Mouse (Mus musculus) heart, adult 2 months (tissue): ENCODE data around the gene Acox1. TPM values are rescaled to one million over a fixed set of nuclear protein-coding genes. Genes with fewer than 3 reads are reported as not detected.

Experiments used
- DNase-seq, 2 experiments: peaks; one replicate each; pipeline ENCODE4 v3.0.0; 2021
- H3K27ac ChIP-seq: fragments of 200-600 bp; 2 replicates; pipeline ENCODE4 v1.8.1; 2022
- H3K27me3 ChIP-seq: fragments of 200-500 bp; 2 replicates; pipeline ENCODE4 v1.6.1; 2012; ENCODE audit warnings: mild to moderate bottlenecking, low read length, inconsistent platforms, mixed read lengths; ENCODE audit not compliant: control insufficient read depth, insufficient read depth
- H3K36me3 ChIP-seq: fragments of 200-500 bp; 2 replicates; pipeline ENCODE4 v1.6.1; 2012; ENCODE audit warnings: low read length, inconsistent platforms; ENCODE audit not compliant: control insufficient read depth, insufficient read depth
- H3K4me1 ChIP-seq: fragments of 200-500 bp; 2 replicates; pipeline ENCODE4 v1.6.1; 2011; ENCODE audit warnings: low read length; ENCODE audit not compliant: control insufficient read depth, insufficient read depth
- H3K4me3 ChIP-seq: fragments of 200-600 bp; 2 replicates; pipeline ENCODE4 v1.8.1; 2022
- H3K79me2 ChIP-seq: fragments of 200-500 bp; replicated peaks from 2 replicates; pipeline ENCODE4 v1.6.1; 2012; ENCODE audit warnings: mild to moderate bottlenecking, inconsistent platforms, low read length, moderate library complexity, mixed read lengths; ENCODE audit not compliant: control insufficient read depth, insufficient read depth
- H3K9ac ChIP-seq: fragments of 200-500 bp; 2 replicates; pipeline ENCODE4 v1.6.1; 2012; ENCODE audit warnings: low read depth, mild to moderate bottlenecking, control low read depth, inconsistent platforms, low read length, mixed read lengths
- CTCF ChIP-seq: fragments of 200-600 bp; IDR thresholded peaks from 2 replicates; pipeline ENCODE4 v1.8.1; 2022; ENCODE audit warnings: antibody characterized with exemption, mild to moderate bottlenecking, moderate library complexity
- EP300 ChIP-seq: fragments of 200-500 bp; IDR thresholded peaks from 2 replicates; pipeline ENCODE4 v1.6.1; 2011; ENCODE audit warnings: low read depth, low read length, control low read depth; ENCODE audit not compliant: insufficient read depth
- POLR2A ChIP-seq: fragments of 200-500 bp; IDR thresholded peaks from 2 replicates; pipeline ENCODE4 v1.6.1; 2011; ENCODE audit warnings: mild to moderate bottlenecking, low read depth, low read length, control low read depth; ENCODE audit not compliant: insufficient read depth
- WGBS: fragments of 180-500 bp; shearing (Covaris S2); methylation state at CpG from one replicate; pipeline ENCODE4 v1.1.7; 2018; 5-methylcytosine and 5-hydroxymethylcytosine counted together
- intact Hi-C: fragments of 180-260 bp; cut with DNase I; formaldehyde crosslinking; loops from one replicate; pipeline ENCODE4 v1.15.1; 2025
- polyA plus RNA-seq: library from polyadenylated mRNA; depleted of rRNA; stranded (reverse); fragments of >200 nt; gene quantifications from 2 replicates; pipeline ENCODE4 v1.2.3, GENCODE M21; 2012
- total RNA-seq, 2 experiments: library from RNA; stranded (reverse); gene quantifications; 2 replicates each; pipeline ENCODE4 v1.2.3; 2021

The Acox1 gene
- total and polyA plus RNA-seq, 3 experiments: 134 to 195 (median 159) TPM

DNA sequence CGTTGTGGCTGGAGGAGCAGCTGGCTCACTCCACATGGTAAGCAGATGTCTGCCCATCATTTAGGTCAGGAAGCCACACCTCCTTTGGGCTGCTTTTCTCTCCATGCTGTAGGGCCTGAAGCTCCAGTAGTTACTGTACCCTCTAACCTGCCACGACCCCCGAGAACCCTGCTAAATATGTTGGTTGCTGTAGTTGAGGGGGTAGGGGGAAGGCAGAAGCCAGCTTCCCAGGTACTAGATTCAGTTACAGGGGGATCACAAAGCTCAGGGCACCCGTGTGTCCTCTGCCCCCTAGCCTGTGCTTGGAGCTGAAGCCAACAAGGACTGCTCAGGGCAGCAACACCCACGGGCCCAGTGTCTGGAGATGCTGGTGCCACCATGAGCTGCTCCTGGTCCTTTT lies 65.3 kb downstream of the Acox1 start:
- no peaks in the 10 kb centered on the region for H3K27me3 ChIP-seq
- H3K27ac ChIP-seq: no peak overlapping the region
- peaks cover 8% of the 10 kb centered on the region for H3K4me1 ChIP-seq
- TF ChIP-seq EP300 (no peak), POLR2A (no peak), CTCF (no peak)
- H3K4me3 ChIP-seq: no peak overlapping the region
- H3K36me3 ChIP-seq: no peaks in the 10 kb centered on the region
- peaks cover 2% of the 10 kb centered on the region; the same call in 1 of the 2 replicates for H3K79me2 ChIP-seq
- no peak overlapping the region for H3K9ac ChIP-seq
- intact Hi-C loops: loop anchor here (10.0 kb wide), 1 partner anchor 199 kb away; the partner anchor contains the start of genes Recql5 and Sap30bp
- DNase-seq: no peak
- 66% methylated on average over 5 of the region's 5 CpGs for WGBS

- WGBS: 71% methylated on average over 16 of the region's 16 CpGs
- Histone ChIP-seq H3K9ac (no peak overlapping the region), H3K27me3 (no peaks in the 10 kb centered on the region), H3K4me1 (peaks cover 12% of the 10 kb centered on the region), H3K27ac (no peak overlapping the region), H3K79me2 (no peaks in the 10 kb centered on the region), H3K36me3 (no peaks in the 10 kb centered on the region), H3K4me3 (no peak overlapping the region)
- intact Hi-C loops: loop anchor here (10.0 kb wide), 1 partner anchor 198 kb away; the partner anchor contains the start of genes Recql5 and Sap30bp
- TF ChIP-seq POLR2A (no peak), CTCF (peak; percentile 8; the same call in 1 of the 2 replicates)
- DNase-seq: peak; percentile 51 to 54
These were observed 66.2 kb downstream of the Acox1 start for GRCm38 (mm10) chr11:116132366-116133333.

DNA sequence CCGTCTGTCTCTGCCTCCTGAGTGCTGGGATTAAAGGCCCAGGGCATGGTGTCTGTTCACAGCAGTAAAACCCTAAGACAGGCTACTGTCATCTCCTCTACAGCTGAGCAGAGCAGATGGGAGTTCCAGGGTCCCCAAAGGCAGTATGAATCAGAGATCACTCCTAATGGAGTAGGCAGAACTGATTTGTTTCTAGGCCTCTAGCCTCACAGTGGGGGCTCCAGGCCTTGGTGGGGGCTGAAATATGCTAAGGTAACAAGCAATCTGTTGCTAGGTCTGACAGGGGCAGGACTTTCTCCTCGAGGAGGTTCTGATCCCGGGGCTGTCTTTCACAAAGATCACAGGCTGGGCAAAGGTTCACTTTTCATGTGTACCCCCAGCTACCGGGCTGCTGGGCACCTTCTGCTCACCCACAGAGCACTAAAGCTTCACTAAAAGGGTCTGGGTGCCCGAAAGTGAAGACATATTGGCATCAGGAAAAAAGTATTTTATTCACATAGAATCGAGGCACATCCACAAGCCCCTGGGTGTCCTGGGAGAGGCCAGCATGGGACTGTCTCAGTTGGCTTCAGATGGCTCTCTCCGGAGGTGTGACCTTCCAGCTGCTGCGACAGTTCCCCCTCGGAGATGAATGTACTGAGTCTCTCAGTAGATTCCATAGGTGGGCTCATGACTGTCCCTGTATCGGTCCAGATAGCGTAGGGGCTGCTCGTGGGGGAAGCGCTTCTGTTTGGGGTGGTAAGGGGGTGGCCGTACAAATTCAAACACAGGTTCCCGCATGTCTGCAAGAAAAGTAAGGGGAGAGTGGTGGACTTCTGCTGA lies 67.3 kb downstream of the Acox1 start:
- 76% methylated on average over 15 of the region's 15 CpGs for WGBS
- H3K9ac ChIP-seq: peak overlapping the region; percentile 88
- H3K36me3 ChIP-seq: no peaks in the 10 kb centered on the region
- TF ChIP-seq CTCF (no peak), POLR2A (no peak), EP300 (no peak)
- H3K79me2 ChIP-seq: no peaks in the 10 kb centered on the region
- H3K4me1 ChIP-seq: peaks cover 14% of the 10 kb centered on the region
- no peaks in the 10 kb centered on the region for H3K27me3 ChIP-seq
- intact Hi-C loops: loop anchor here (2.0 to 10.0 kb wide), 2 partner anchors 99 to 197 kb away; partner anchors contain the start of genes Recql5 and Sap30bp
- DNase-seq: no peak
- H3K4me3 ChIP-seq: peak overlapping the region; percentile 70
- H3K27ac ChIP-seq: peak overlapping the region; percentile 96

GRCm38 (mm10) chr11:116130488-116131205 lies 68.2 kb downstream of the Acox1 start, which contains the start of gene Trim65:
TSS of gene Trim65 (minus strand) at chr11:116131128.
- Histone ChIP-seq H3K4me1 (peaks cover 14% of the 10 kb centered on the region), H3K4me3 (peak within 1 kb of the TSS; percentile 70), H3K27ac (peak within 1 kb of the TSS; percentile 96), H3K27me3 (no peaks in the 10 kb centered on the region), H3K9ac (peak within 1 kb of the TSS; percentile 88), H3K36me3 (no peaks in the 10 kb centered on the region), H3K79me2 (no peaks in the 10 kb centered on the region)
- under 1% methylated on average over 69 of the region's 69 CpGs for WGBS
- peak; percentile 92 for DNase-seq
- intact Hi-C loops: loop anchor here (1.0 to 10.0 kb wide), 4 partner anchors 22 to 196 kb away; partner anchors contain the start of genes Recql5 and Sap30bp
- TF ChIP-seq POLR2A: peak; percentile 81
- peak; percentile 83; the same call in 1 of the 2 replicates for TF ChIP-seq EP300
- TF ChIP-seq CTCF: no peak

DNA sequence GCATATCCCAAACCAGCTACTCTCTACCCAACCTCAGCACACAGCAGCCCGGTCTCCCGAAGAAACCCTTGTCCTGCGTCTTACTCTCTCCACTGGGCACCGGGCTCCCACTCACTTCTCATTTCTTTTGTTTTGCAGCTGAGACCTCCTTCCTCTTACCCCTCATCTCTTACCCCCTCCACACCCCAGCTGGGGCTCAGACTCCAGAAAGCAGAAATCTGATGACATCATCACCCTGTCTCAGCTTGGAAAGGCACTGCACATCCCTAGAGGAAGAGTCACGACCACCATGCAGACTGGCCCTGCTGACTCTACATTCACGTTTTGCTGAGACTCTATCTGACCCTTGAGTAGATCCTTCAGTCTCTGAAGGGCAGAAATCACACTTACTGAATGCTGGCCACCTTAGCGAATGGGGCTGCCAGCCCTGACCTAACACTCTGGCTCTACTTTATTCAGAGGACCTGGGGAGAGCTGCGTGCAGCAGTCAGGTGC lies 68.8 kb downstream of the Acox1 start:
- Histone ChIP-seq H3K27me3 (no peaks in the 10 kb centered on the region), H3K79me2 (no peaks in the 10 kb centered on the region), H3K27ac (peak overlapping the region; percentile 96), H3K36me3 (no peaks in the 10 kb centered on the region), H3K4me1 (peaks cover 14% of the 10 kb centered on the region), H3K4me3 (peak overlapping the region; percentile 70), H3K9ac (peak overlapping the region; percentile 88)
- DNase-seq: no peak
- 28% methylated on average over 8 of the region's 8 CpGs for WGBS
- intact Hi-C loops: loop anchor here (1.0 to 10.0 kb wide), 4 partner anchors 22 to 195 kb away; partner anchors contain the start of genes Recql5 and Sap30bp
- TF ChIP-seq CTCF (no peak), POLR2A (no peak), EP300 (no peak)
